Mouse (Mus musculus) kidney, postnatal 0 days (tissue): Measurements from ENCODE around the gene Gm8773. TPM values are rescaled to one million over a fixed set of nuclear protein-coding genes. Genes with fewer than 3 reads are reported as not detected.
A peak's percentile ranks its signal among the peaks of the same experiment; 100 is the strongest.

ENCODE experiments used
- ATAC-seq: fragments of 200-750 bp; cut with Nextera tagmentation; replicated peaks from 2 replicates; pipeline ENCODE4 v1.8.0; 2017; ENCODE audit warnings: low read depth, moderate number of reproducible peaks, moderate TSS enrichment, moderate library complexity; ENCODE audit not compliant: low FRiP score
- DNase-seq: peaks from one replicate; pipeline ENCODE4 v3.0.0-alpha.2; 2016; ENCODE audit warnings: low spot score
- H3K27ac ChIP-seq: fragments of 300-500 bp; sonication (generic); 2 replicates; pipeline ENCODE4 v1.5.1; 2014; ENCODE audit warnings: mild to moderate bottlenecking
- H3K27me3 ChIP-seq: fragments of 300-500 bp; sonication (generic); 2 replicates; pipeline ENCODE4 v1.6.1; 2014; ENCODE audit warnings: low read length, mixed read lengths; ENCODE audit not compliant: insufficient read depth
- H3K36me3 ChIP-seq: fragments of 300-500 bp; sonication (generic); 2 replicates; pipeline ENCODE4 v1.6.1; 2014; ENCODE audit warnings: low read length, mixed read lengths; ENCODE audit not compliant: insufficient read depth
- H3K4me1 ChIP-seq: fragments of 300-500 bp; sonication (generic); replicated peaks from 2 replicates; pipeline ENCODE4 v1.6.1; 2014; ENCODE audit warnings: antibody characterized with exemption, low read length, mixed read lengths; ENCODE audit not compliant: insufficient read depth
- H3K4me2 ChIP-seq: fragments of 300-500 bp; sonication (generic); 2 replicates; pipeline ENCODE4 v1.6.1; 2014; ENCODE audit warnings: mild to moderate bottlenecking, low read length, moderate library complexity, mixed read lengths
- H3K4me3 ChIP-seq: fragments of 300-500 bp; sonication (generic); replicated peaks from 2 replicates; pipeline ENCODE4 v1.5.1; 2014; ENCODE audit warnings: low read depth, low read length
- H3K9ac ChIP-seq: fragments of 300-500 bp; sonication (generic); 2 replicates; pipeline ENCODE4 v1.6.1; 2014; ENCODE audit warnings: low read depth, low read length
- H3K9me3 ChIP-seq: fragments of 300-500 bp; sonication (generic); replicated peaks from 2 replicates; pipeline ENCODE4 v1.6.1; 2016; ENCODE audit warnings: low read length, inconsistent platforms, mixed read lengths
- CTCF ChIP-seq: IDR thresholded peaks from 2 replicates; pipeline ENCODE4 v1.5.1; 2016; ENCODE audit warnings: antibody characterized with exemption, low read depth, mild to moderate bottlenecking, moderate library complexity
- WGBS: fragments of 180-500 bp; shearing (Covaris S2); extraction: QIAGEN DNeasy Blood & Tissue Kit; methylation state at CpG from one replicate; pipeline ENCODE4 v1.1.7; 2014; 5-methylcytosine and 5-hydroxymethylcytosine counted together
- polyA plus RNA-seq: library from polyadenylated mRNA; unstranded; fragments of >200 nt; fragmentation: Nextera tagmentation; extraction: Ambion mirVana; gene quantifications from 2 replicates; pipeline ENCODE4 v1.2.1, GENCODE M21; 2015

Gene Gm8773
- polyA plus RNA-seq, 1 experiment from 2014 or later: 0.59 TPM

- ATAC-seq (peak; percentile 100), DNase-seq (peak; percentile 96)
- Histone ChIP-seq H3K27me3 (no peaks in the 10 kb centered on the region), H3K4me2 (peak within 1 kb of the TSS; percentile 61), H3K4me1 (0 out of 2 replicates have a peak, but pooled peaks cover 3% of the 10 kb centered on the region), H3K36me3 (peaks cover 6% of the 10 kb centered on the region), H3K9ac (peak within 1 kb of the TSS; percentile 74), H3K9me3 (no peaks in the 10 kb centered on the region; the same call in 1 of the 2 replicates), H3K4me3 (peak within 1 kb of the TSS; percentile 81), H3K27ac (peak within 1 kb of the TSS; percentile 51)
- WGBS: under 1% methylated on average over 43 of the region's 43 CpGs
- no peak for TF ChIP-seq CTCF
Measured at GRCm38 (mm10) chr5:5559079-5559740, 14.4 kb upstream of the Gm8773 start, which contains the start of gene Gtpbp10. Gene Gtpbp10, minus strand, starts transcription at chr5:5559538.

GRCm38 (mm10) chr5:5559798-5560197 lies 13.8 kb upstream of the Gm8773 start:
- Histone ChIP-seq H3K9me3 (no peaks in the 10 kb centered on the region), H3K27me3 (no peaks in the 10 kb centered on the region), H3K4me3 (peak overlapping the region; percentile 81), H3K4me1 (0 out of 2 replicates have a peak, but pooled peaks cover 3% of the 10 kb centered on the region), H3K27ac (peak overlapping the region; percentile 43; the same call in 1 of the 2 replicates), H3K36me3 (peaks cover under 1% of the 10 kb centered on the region), H3K9ac (peak overlapping the region; percentile 74), H3K4me2 (peak overlapping the region; percentile 61)
- DNase-seq: no peak
- 34% methylated on average over 8 of the region's 8 CpGs for WGBS
- no peak for TF ChIP-seq CTCF
- no peak for ATAC-seq

- DNase-seq: no peak
- H3K4me1 ChIP-seq: 0 out of 2 replicates have a peak, but pooled peaks cover 3% of the 10 kb centered on the region
Measured at GRCm38 (mm10) chr5:5561041-5561706, 12.4 kb upstream of the Gm8773 start.

GRCm38 (mm10) chr5:5562435-5562834 lies 11.2 kb upstream of the Gm8773 start:
- no peaks in the 10 kb centered on the region for H3K9me3 ChIP-seq
- H3K9ac ChIP-seq: no peak overlapping the region
- no peak for TF ChIP-seq CTCF
- no peaks in the 10 kb centered on the region for H3K27me3 ChIP-seq
- no peak overlapping the region for H3K27ac ChIP-seq
- H3K36me3 ChIP-seq: no peaks in the 10 kb centered on the region
- H3K4me1 ChIP-seq: 0 out of 2 replicates have a peak, but pooled peaks cover 3% of the 10 kb centered on the region
- H3K4me3 ChIP-seq: no peak overlapping the region
- no peak overlapping the region for H3K4me2 ChIP-seq
- ATAC-seq (no peak), DNase-seq (no peak)
- WGBS: 70% methylated on average over 3 of the region's 3 CpGs

More at GRCm38 (mm10) chr5:5561041-5561706, 12.4 kb upstream of the Gm8773 start:
- Histone ChIP-seq H3K36me3 (no peaks in the 10 kb centered on the region), H3K4me2 (no peak overlapping the region), H3K4me3 (no peak overlapping the region), H3K27me3 (no peaks in the 10 kb centered on the region), H3K9me3 (no peaks in the 10 kb centered on the region), H3K27ac (no peak overlapping the region), H3K9ac (no peak overlapping the region)
- no peak for TF ChIP-seq CTCF
- 69% methylated on average over 4 of the region's 4 CpGs for WGBS
- ATAC-seq: no peak

GRCm38 (mm10) chr5:5587686-5588085 lies 14.1 kb downstream of the Gm8773 start:
- H3K27me3 ChIP-seq: no peaks in the 10 kb centered on the region
- no peak overlapping the region for H3K27ac ChIP-seq
- ATAC-seq (no peak), DNase-seq (no peak)
- H3K9me3 ChIP-seq: no peaks in the 10 kb centered on the region
- H3K4me3 ChIP-seq: no peak overlapping the region
- H3K4me2 ChIP-seq: no peak overlapping the region
- no peaks in the 10 kb centered on the region for H3K36me3 ChIP-seq
- TF ChIP-seq CTCF: no peak
- no peak overlapping the region for H3K9ac ChIP-seq
- no peaks in the 10 kb centered on the region for H3K4me1 ChIP-seq
- 85% methylated on average over 3 of the region's 3 CpGs for WGBS

GRCm38 (mm10) chr5:5610540-5610939 lies 36.9 kb downstream of the Gm8773 start:
- no peak for DNase-seq
- Histone ChIP-seq H3K27me3 (no peaks in the 10 kb centered on the region), H3K9ac (no peak overlapping the region), H3K9me3 (no peaks in the 10 kb centered on the region), H3K36me3 (no peaks in the 10 kb centered on the region), H3K4me3 (no peak overlapping the region), H3K27ac (no peak overlapping the region), H3K4me1 (no peaks in the 10 kb centered on the region), H3K4me2 (no peak overlapping the region)
- TF ChIP-seq CTCF: no peak
- 57% methylated on average over 3 of the region's 3 CpGs for WGBS
- ATAC-seq: no peak
